Comparison of ENCODE assay signal across 8 mouse cellular contexts in genomic region chr4:148158436-148159348, GRCm38 (mm10). TPM values are rescaled to one million over a fixed set of nuclear protein-coding genes. Genes with fewer than 3 reads are reported as not detected.
DNase-seq lines count a peak whose midpoint lies in the region; ATAC-seq and TF ChIP-seq lines count a peak whose summit lies in the region.

No protein-coding gene starts in this region.

- H3K4me1 ChIP-seq in hindbrain, embryonic 11.5 days (replicated peaks; ENCODE audit: control insufficient read depth, insufficient read depth, low read length), result peaks cover 8% of the 10 kb centered on the region
- H3K4me1 ChIP-seq in limb, embryonic 14.5 days (ENCODE audit: control insufficient read depth, insufficient read depth, low read length), result peaks cover 14% of the 10 kb centered on the region

- peaks cover 27% of the 10 kb centered on the region for H3K27me3 ChIP-seq in hindbrain, embryonic 11.5 days (ENCODE audit: control insufficient read depth, insufficient read depth, low read length)
- peaks cover 29% of the 10 kb centered on the region for H3K27me3 ChIP-seq in limb, embryonic 14.5 days (ENCODE audit: control insufficient read depth, insufficient read depth, low read length)

- no peak for TF ChIP-seq POLR2A in limb, embryonic 14.5 days (IDR thresholded peaks at IDR 0.05; ENCODE audit: borderline replicate concordance, extremely low read depth, insufficient read depth, insufficient read length)

- WGBS in hindbrain, embryonic 11.5 days, result 24% methylated on average over 27 of the region's 27 CpGs
- 29% methylated on average over 27 of the region's 27 CpGs for WGBS in limb, embryonic 14.5 days

- peak overlapping the region; percentile 85 for H3K9ac ChIP-seq in hindbrain, embryonic 11.5 days (ENCODE audit: low read depth, low read length)
- peak overlapping the region; percentile 67 for H3K9ac ChIP-seq in limb, embryonic 14.5 days (ENCODE audit: low read depth, low read length, severe bottlenecking)

- peak overlapping the region; percentile 93 for H3K4me2 ChIP-seq in hindbrain, embryonic 11.5 days (replicated peaks; ENCODE audit: low read depth, low read length)
- H3K4me2 ChIP-seq in limb, embryonic 14.5 days (replicated peaks; ENCODE audit: low read depth, low read length, severe bottlenecking), result peak overlapping the region; percentile 99

- H3K36me3 ChIP-seq in hindbrain, embryonic 11.5 days (ENCODE audit: control insufficient read depth, insufficient read depth, low read length), result peaks cover 5% of the 10 kb centered on the region; the same call in 1 of the 2 replicates
- 0 out of 2 replicates have a peak, but pooled peaks cover 20% of the 10 kb centered on the region for H3K36me3 ChIP-seq in limb, embryonic 14.5 days (ENCODE audit: control insufficient read depth, insufficient read depth, low read length)

- no peaks in the 10 kb centered on the region for H3K9me3 ChIP-seq in hindbrain, embryonic 11.5 days (ENCODE audit: control insufficient read depth, low read length)
- H3K9me3 ChIP-seq in limb, embryonic 14.5 days (ENCODE audit: control insufficient read depth, low read length), result no peaks in the 10 kb centered on the region

- peak overlapping the region; percentile 73 for H3K4me3 ChIP-seq in hindbrain, embryonic 11.5 days (ENCODE audit: low read depth, low read length)
- H3K4me3 ChIP-seq in limb, embryonic 14.5 days (replicated peaks; ENCODE audit: low read length), result peak overlapping the region; percentile 67

- peak overlapping the region; percentile 91 for H3K27ac ChIP-seq in hindbrain, embryonic 11.5 days (ENCODE audit: low read depth, low read length)
- no peak overlapping the region; the same call in 1 of the 2 replicates for H3K27ac ChIP-seq in limb, embryonic 14.5 days (replicated peaks; ENCODE audit: low read depth, low read length)

- DNase-seq in adrenal gland, adult (ENCODE audit: inconsistent age in 2 of 2, low spot score in 1 of 2), result peak; percentile 50 to 71
- DNase-seq in adrenal gland, adult 18-20 months (ENCODE audit: low spot score in 2 of 2), result no peak
- peak; percentile 63 for DNase-seq in right cerebral cortex, adult 18-20 months
- DNase-seq in right cerebral cortex, postnatal 36 days (ENCODE audit: low spot score in 2 of 2), result no peak
- DNase-seq in hindbrain, embryonic 11.5 days (ENCODE audit: low spot score), result peak; percentile 73
- DNase-seq in limb, embryonic 14.5 days (ENCODE audit: low spot score), result no peak
- DNase-seq in retina, postnatal 1 day, result peak; percentile 81
- DNase-seq in adipocyte (ENCODE audit: low spot score), result no peak

- ATAC-seq in hindbrain, embryonic 11.5 days (ENCODE audit: low FRiP score), result peak; percentile 25; the same call in 1 of the 2 replicates
- ATAC-seq in limb, embryonic 14.5 days (ENCODE audit: low FRiP score, low read depth), result no peak

RNA-seq across cellular contexts. Expression of gene Fbxo44, which starts 1.6 kb away (rescaled TPM):
- total RNA-seq in adrenal gland, adult 18-20 months (2021), result 10 to 100 TPM; 14.1 to 21.4 TPM
- 82.2 and 82.5 TPM in 2 replicates for polyA plus RNA-seq in hindbrain, embryonic 11.5 days (2014; fragmentation: Nextera tagmentation; extraction: Ambion mirVana)
- 21.1 and 24.7 TPM in 2 replicates for polyA plus RNA-seq in limb, embryonic 14.5 days (2012; rRNA removed)
- 8.1 and 10.8 TPM in 2 replicates for polyA plus RNA-seq in limb, embryonic 14.5 days (2014; fragmentation: Nextera tagmentation; extraction: Ambion mirVana)

RNA-seq across cellular contexts. Expression of gene Fbxo2, which starts 1.7 kb away (rescaled TPM):
- total RNA-seq in adrenal gland, adult 18-20 months (2021), result 1 to 10 TPM; 6.7 to 9.9 TPM
- polyA plus RNA-seq in hindbrain, embryonic 11.5 days (2014; fragmentation: Nextera tagmentation; extraction: Ambion mirVana), result 3.0 and 3.2 TPM in 2 replicates
- polyA plus RNA-seq in limb, embryonic 14.5 days (2012; rRNA removed), result 4.2 and 4.4 TPM in 2 replicates
- polyA plus RNA-seq in limb, embryonic 14.5 days (2014; fragmentation: Nextera tagmentation; extraction: Ambion mirVana), result 4.3 and 6.7 TPM in 2 replicates

RNA-seq across cellular contexts. Expression of gene Fbxo6, which starts 6.8 kb away (rescaled TPM):
- 10 to 100 TPM; 38.1 to 46.5 TPM for total RNA-seq in adrenal gland, adult 18-20 months (2021)
- polyA plus RNA-seq in hindbrain, embryonic 11.5 days (2014; fragmentation: Nextera tagmentation; extraction: Ambion mirVana), result 14.6 and 15.5 TPM in 2 replicates
- polyA plus RNA-seq in limb, embryonic 14.5 days (2012; rRNA removed), result 12.4 and 13.9 TPM in 2 replicates
- polyA plus RNA-seq in limb, embryonic 14.5 days (2014; fragmentation: Nextera tagmentation; extraction: Ambion mirVana), result 15.5 and 16.4 TPM in 2 replicates

RNA-seq across cellular contexts. Expression of gene Draxin, which starts 28.2 kb away (rescaled TPM):
- total RNA-seq in adrenal gland, adult 18-20 months (2021), result under 1 TPM in 1 of 2 experiments, not detected in 1; 0.07 TPM
- polyA plus RNA-seq in hindbrain, embryonic 11.5 days (2014; fragmentation: Nextera tagmentation; extraction: Ambion mirVana), result 12.8 and 13.8 TPM in 2 replicates
- 1.5 and 1.7 TPM in 2 replicates for polyA plus RNA-seq in limb, embryonic 14.5 days (2012; rRNA removed)
- 0.45 and 0.50 TPM in 2 replicates for polyA plus RNA-seq in limb, embryonic 14.5 days (2014; fragmentation: Nextera tagmentation; extraction: Ambion mirVana)

RNA-seq across cellular contexts. Expression of gene Mad2l2, which starts 28.5 kb away (rescaled TPM):
- total RNA-seq in adrenal gland, adult 18-20 months (2021), result 10 to 100 TPM; 20.2 to 21.6 TPM
- polyA plus RNA-seq in hindbrain, embryonic 11.5 days (2014; fragmentation: Nextera tagmentation; extraction: Ambion mirVana), result 82.5 and 88.2 TPM in 2 replicates
- polyA plus RNA-seq in limb, embryonic 14.5 days (2012; rRNA removed), result 55.9 and 56.9 TPM in 2 replicates
- 66.0 and 77.8 TPM in 2 replicates for polyA plus RNA-seq in limb, embryonic 14.5 days (2014; fragmentation: Nextera tagmentation; extraction: Ambion mirVana)

Comparison
In these comparisons a context has a peak if more than half of its experiments do, and no peak if none do; other contexts are left out.
1. DNase-seq: peak in adrenal gland, adult (2 of 2), right cerebral cortex, adult 18-20 months (single experiment), hindbrain, embryonic 11.5 days (single experiment) and retina, postnatal 1 day (single experiment); none in adrenal gland, adult 18-20 months (0 of 2), right cerebral cortex, postnatal 36 days (0 of 2), limb, embryonic 14.5 days (single experiment) and adipocyte (single experiment).